Mouse (Mus musculus) testis, adult 2 months (tissue): ENCODE results near the gene Gm3646.

Experiments used
- CTCF ChIP-seq: fragments of 200-500 bp; IDR thresholded peaks from 2 replicates; pipeline ENCODE4 v1.5.1; 2012; ENCODE audit warnings: low read depth, mild to moderate bottlenecking, inconsistent platforms, low read length, moderate library complexity; ENCODE audit not compliant: control insufficient read depth, insufficient read depth, insufficient replicate concordance
- POLR2A ChIP-seq: fragments of 200-500 bp; IDR thresholded peaks from 2 replicates; pipeline ENCODE4 v1.6.1; 2012; ENCODE audit warnings: low read depth, mild to moderate bottlenecking, inconsistent platforms, low read length, moderate library complexity; ENCODE audit not compliant: control insufficient read depth

- no peak for TF ChIP-seq CTCF
- no peak for TF ChIP-seq POLR2A
These were observed 34.1 kb upstream of the Gm3646 start for GRCm38 (mm10) chr1:39839217-39839616.
